Mouse (Mus musculus) thymus, adult 2 months (tissue): ENCODE measurements around the gene Sppl2b.

Source experiments
- CTCF ChIP-seq: fragments of 200-500 bp; IDR thresholded peaks from 2 replicates; pipeline ENCODE4 v1.5.1; 2012; ENCODE audit warnings: mild to moderate bottlenecking, control low read depth, low read length, moderate library complexity, borderline replicate concordance; ENCODE audit not compliant: control insufficient read depth, poor library complexity, insufficient read depth; ENCODE audit errors: extremely low read depth
- POLR2A ChIP-seq: fragments of 200-500 bp; IDR thresholded peaks from 2 replicates; pipeline ENCODE4 v1.6.1; 2012; ENCODE audit warnings: mild to moderate bottlenecking, low read length, control low read depth, moderate library complexity; ENCODE audit not compliant: control insufficient read depth, poor library complexity, insufficient read depth; ENCODE audit errors: extremely low read depth

- TF ChIP-seq POLR2A (no peak), CTCF (no peak)
Measured at GRCm38 (mm10) chr10:80914253-80914656, 59.2 kb downstream of the Sppl2b start.
